Mouse (Mus musculus): ENCODE measurements around the gene Ptprc. TPM values are rescaled to one million over a fixed set of nuclear protein-coding genes. Genes with fewer than 3 reads are reported as not detected.

The Ptprc gene
- polyA plus RNA-seq, 1 experiment = 75.0 TPM

DNA sequence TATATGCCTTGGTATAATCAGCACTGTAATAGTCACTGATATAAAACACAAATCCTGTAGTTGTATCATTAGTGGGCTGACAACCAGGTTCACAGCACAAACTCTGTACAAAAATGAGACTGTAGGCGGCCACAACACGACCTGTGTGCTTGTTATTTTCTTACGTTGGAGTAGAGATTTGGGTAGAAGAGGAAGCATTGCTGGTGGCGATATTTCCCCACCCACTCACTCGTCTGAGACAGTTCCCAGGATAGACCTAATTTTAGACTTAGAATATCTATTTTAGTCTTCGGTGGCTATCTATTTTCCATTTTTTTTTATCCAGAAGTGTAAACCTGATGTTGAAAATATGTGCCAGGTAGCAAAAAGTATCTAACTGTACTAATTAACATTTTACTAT, 41.2 kb downstream of the Ptprc start:
- peaks cover 1% of the 10 kb centered on the region; the same call in 1 of the 2 replicates for H3K4me1 ChIP-seq (ENCODE audit: control insufficient read depth, insufficient read depth, low read length)
- TF ChIP-seq CTCF (IDR thresholded peaks at IDR 0.05; ENCODE audit: control insufficient read depth, insufficient read depth, low read length) (no peak), POLR2A (IDR thresholded peaks at IDR 0.05; ENCODE audit: borderline replicate concordance, control insufficient read depth, low read depth, low read length) (no peak)
- H3K27ac ChIP-seq (ENCODE audit: control insufficient read depth, insufficient read depth, low read depth, low read length, poor library complexity) = no peak overlapping the region
- WGBS = 12% methylated on average over 6 of the region's 6 CpGs
- no peak overlapping the region for H3K4me3 ChIP-seq (replicated peaks; ENCODE audit: control insufficient read depth, low read depth, low read length)

DNA sequence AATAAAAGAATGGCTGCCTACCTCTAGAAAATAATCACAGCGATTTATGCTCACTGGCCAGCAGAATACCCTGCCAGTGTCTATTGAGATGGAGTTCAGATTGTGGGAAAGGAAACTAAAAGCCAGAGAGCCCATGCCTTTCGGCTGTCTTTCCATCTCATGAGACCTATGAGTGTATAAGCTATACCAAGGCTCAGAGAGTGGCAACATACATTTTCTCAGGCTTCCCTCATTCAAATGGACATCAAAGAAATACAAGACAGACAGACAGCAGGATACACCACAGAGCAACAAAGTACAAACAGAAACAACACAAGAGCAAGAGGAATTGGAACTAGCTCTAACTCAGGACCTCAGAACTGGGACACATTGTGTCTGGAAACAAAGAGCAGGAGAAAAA, 43.8 kb downstream of the Ptprc start:
- Histone ChIP-seq H3K4me3 (replicated peaks; ENCODE audit: control insufficient read depth, low read depth, low read length) (no peak overlapping the region), H3K4me1 (ENCODE audit: control insufficient read depth, insufficient read depth, low read length) (no peaks in the 10 kb centered on the region; the same call in 1 of the 2 replicates), H3K27ac (ENCODE audit: control insufficient read depth, insufficient read depth, low read depth, low read length, poor library complexity) (no peak overlapping the region)
- 58% methylated on average over 2 of the region's 2 CpGs for WGBS
- TF ChIP-seq POLR2A (IDR thresholded peaks at IDR 0.05; ENCODE audit: borderline replicate concordance, control insufficient read depth, low read depth, low read length) (no peak), CTCF (IDR thresholded peaks at IDR 0.05; ENCODE audit: control insufficient read depth, insufficient read depth, low read length) (no peak)

DNA sequence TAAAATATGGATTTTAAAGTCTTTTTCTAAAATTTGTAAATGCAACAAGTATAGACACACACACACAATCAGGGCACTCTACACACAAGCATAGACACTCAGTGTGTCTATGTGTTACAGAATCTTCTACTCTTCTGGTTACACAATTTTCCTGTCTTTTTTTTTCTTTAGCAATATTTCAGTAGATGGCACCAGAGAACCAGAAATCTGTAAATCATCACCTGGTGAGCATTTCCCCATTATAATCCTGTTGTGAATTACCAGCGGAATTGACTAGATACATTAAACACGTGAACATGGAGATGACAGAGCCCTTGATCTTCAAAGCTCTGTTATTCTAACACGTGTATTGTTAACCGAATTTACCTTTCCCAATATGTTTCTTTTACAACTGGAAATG, 45.4 kb downstream of the Ptprc start:
- H3K4me3 ChIP-seq (replicated peaks; ENCODE audit: control insufficient read depth, low read depth, low read length) = no peak overlapping the region
- no peaks in the 10 kb centered on the region; the same call in 1 of the 2 replicates for H3K4me1 ChIP-seq (ENCODE audit: control insufficient read depth, insufficient read depth, low read length)
- TF ChIP-seq CTCF (IDR thresholded peaks at IDR 0.05; ENCODE audit: control insufficient read depth, insufficient read depth, low read length) (no peak), POLR2A (IDR thresholded peaks at IDR 0.05; ENCODE audit: borderline replicate concordance, control insufficient read depth, low read depth, low read length) (no peak)
- H3K27ac ChIP-seq (ENCODE audit: control insufficient read depth, insufficient read depth, low read depth, low read length, poor library complexity) = no peak overlapping the region
- 26% methylated on average over 4 of the region's 4 CpGs for WGBS

DNA sequence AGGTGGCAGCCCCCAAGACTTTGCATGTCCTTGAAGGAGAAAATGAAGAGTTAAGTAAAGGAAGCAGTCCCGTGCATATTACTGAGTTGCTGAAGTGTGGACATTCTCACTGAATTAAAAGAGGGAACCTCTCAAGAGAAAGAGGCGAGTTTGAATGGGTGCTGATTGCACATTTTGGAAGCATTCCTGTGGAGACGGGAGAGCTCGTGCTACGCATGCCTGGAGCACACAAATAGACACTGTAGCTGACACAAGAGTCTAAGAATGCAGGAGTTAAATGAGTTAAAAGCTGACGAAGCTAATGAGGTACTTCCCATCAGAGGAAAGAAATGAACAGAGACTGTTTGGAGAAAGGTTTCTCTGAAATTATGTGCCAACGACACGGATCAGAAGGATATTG, 48.7 kb downstream of the Ptprc start:
- Histone ChIP-seq H3K27ac (ENCODE audit: control insufficient read depth, insufficient read depth, low read depth, low read length, poor library complexity) (no peak overlapping the region), H3K4me1 (ENCODE audit: control insufficient read depth, insufficient read depth, low read length) (no peaks in the 10 kb centered on the region; the same call in 1 of the 2 replicates), H3K4me3 (replicated peaks; ENCODE audit: control insufficient read depth, low read depth, low read length) (no peak overlapping the region)
- 58% methylated on average over 8 of the region's 8 CpGs for WGBS
- TF ChIP-seq POLR2A (IDR thresholded peaks at IDR 0.05; ENCODE audit: borderline replicate concordance, control insufficient read depth, low read depth, low read length) = no peak
- TF ChIP-seq CTCF (IDR thresholded peaks at IDR 0.05; ENCODE audit: control insufficient read depth, insufficient read depth, low read length) = no peak

DNA sequence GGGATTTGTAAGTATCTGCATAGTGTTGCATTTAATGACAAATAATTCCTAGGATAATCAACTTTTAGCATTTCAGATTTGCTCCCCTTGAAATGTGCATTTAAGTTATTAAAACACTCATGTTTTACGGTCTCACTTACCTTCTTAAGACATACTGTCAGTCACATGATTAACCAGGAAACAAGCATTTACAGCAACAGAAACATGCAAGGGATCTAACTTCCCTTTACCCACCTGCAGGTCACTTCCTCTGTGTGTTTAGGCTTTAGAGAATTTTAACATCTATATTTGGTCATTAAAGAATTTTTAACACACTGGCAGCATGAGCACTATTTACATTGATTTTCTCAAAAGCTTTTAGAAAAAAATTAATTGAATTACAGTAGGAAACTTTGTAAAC, 50.2 kb downstream of the Ptprc start:
- H3K4me1 ChIP-seq (ENCODE audit: control insufficient read depth, insufficient read depth, low read length) = no peaks in the 10 kb centered on the region; the same call in 1 of the 2 replicates
- no peak overlapping the region for H3K4me3 ChIP-seq (replicated peaks; ENCODE audit: control insufficient read depth, low read depth, low read length)
- TF ChIP-seq POLR2A (IDR thresholded peaks at IDR 0.05; ENCODE audit: borderline replicate concordance, control insufficient read depth, low read depth, low read length) (no peak), CTCF (IDR thresholded peaks at IDR 0.05; ENCODE audit: control insufficient read depth, insufficient read depth, low read length) (no peak)
- H3K27ac ChIP-seq (ENCODE audit: control insufficient read depth, insufficient read depth, low read depth, low read length, poor library complexity) = no peak overlapping the region
- 11% methylated on average over 1 of the region's 1 CpGs for WGBS

DNA sequence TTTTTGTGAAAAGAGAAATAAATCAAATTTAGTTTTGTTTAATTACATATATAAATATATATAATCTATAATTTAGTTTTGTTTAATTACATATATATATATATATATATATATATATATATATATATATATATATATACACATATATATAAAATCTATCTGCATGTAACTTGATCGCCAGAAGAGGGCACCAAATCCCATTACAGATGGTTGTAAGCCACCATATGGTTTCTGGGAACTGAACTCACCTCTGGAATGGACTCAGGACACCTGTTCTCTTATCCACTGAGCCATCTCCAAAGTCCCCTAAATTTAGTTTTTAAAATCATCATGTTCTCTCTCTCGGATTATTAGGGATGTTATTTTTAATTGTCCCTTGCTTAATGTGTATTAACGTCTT, 51.6 kb downstream of the Ptprc start:
- Histone ChIP-seq H3K4me1 (ENCODE audit: control insufficient read depth, insufficient read depth, low read length) (no peaks in the 10 kb centered on the region; the same call in 1 of the 2 replicates), H3K4me3 (replicated peaks; ENCODE audit: control insufficient read depth, low read depth, low read length) (no peak overlapping the region), H3K27ac (ENCODE audit: control insufficient read depth, insufficient read depth, low read depth, low read length, poor library complexity) (no peak overlapping the region)
- no peak for TF ChIP-seq POLR2A (IDR thresholded peaks at IDR 0.05; ENCODE audit: borderline replicate concordance, control insufficient read depth, low read depth, low read length)
- no peak for TF ChIP-seq CTCF (IDR thresholded peaks at IDR 0.05; ENCODE audit: control insufficient read depth, insufficient read depth, low read length)
- 46% methylated on average over 3 of the region's 3 CpGs for WGBS

DNA sequence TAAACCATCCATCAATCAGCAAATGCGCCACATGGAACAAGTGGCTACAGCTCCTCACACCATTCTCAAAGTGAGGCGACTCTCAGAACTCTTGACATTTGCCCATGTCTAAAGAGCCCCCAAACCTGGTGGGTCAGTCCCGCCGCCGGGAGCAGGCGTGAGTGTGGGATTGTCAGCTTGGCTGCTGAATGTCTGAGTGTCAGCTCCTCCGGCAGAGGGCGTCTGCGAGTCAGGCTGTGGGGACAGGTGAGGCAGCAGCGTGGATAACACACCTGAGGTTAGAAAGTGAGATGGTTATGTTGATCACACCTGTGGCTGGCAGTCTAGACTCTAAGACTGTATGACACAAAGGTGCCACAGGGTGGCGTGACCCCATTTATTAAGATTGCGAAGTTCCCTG, 55.6 kb downstream of the Ptprc start:
- TF ChIP-seq CTCF (IDR thresholded peaks at IDR 0.05; ENCODE audit: control insufficient read depth, insufficient read depth, low read length) (no peak), POLR2A (IDR thresholded peaks at IDR 0.05; ENCODE audit: borderline replicate concordance, control insufficient read depth, low read depth, low read length) (no peak)
- no peak overlapping the region for H3K27ac ChIP-seq (ENCODE audit: control insufficient read depth, insufficient read depth, low read depth, low read length, poor library complexity)
- H3K4me3 ChIP-seq (replicated peaks; ENCODE audit: control insufficient read depth, low read depth, low read length) = no peak overlapping the region
- no peaks in the 10 kb centered on the region; the same call in 1 of the 2 replicates for H3K4me1 ChIP-seq (ENCODE audit: control insufficient read depth, insufficient read depth, low read length)
- WGBS = 86% methylated on average over 12 of the region's 12 CpGs

DNA sequence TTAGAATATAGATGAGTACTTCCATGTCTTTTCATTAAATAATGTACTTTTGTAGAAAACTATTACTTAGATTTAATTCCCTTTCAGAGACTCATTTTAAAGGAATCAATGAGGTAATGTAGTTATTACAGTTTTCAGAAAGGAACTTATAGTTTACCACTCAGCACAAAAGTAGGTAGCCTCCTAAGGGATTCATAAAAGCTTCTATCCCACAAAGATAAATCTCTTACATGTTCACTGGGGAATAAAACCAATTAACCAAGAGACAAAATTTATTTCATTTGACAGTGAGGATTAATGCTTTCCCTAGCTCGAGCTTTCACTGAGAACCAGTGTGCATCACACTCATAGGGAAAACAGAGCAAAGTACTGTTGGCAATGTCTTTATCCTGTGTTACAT, 82.3 kb downstream of the Ptprc start:
- TF ChIP-seq POLR2A (IDR thresholded peaks at IDR 0.05; ENCODE audit: borderline replicate concordance, control insufficient read depth, low read depth, low read length) = no peak
- no peak overlapping the region for H3K27ac ChIP-seq (ENCODE audit: control insufficient read depth, insufficient read depth, low read depth, low read length, poor library complexity)
- no peak overlapping the region for H3K4me3 ChIP-seq (replicated peaks; ENCODE audit: control insufficient read depth, low read depth, low read length)
- WGBS = 76% methylated on average over 1 of the region's 1 CpGs
- H3K4me1 ChIP-seq (ENCODE audit: control insufficient read depth, insufficient read depth, low read length) = no peaks in the 10 kb centered on the region

DNA sequence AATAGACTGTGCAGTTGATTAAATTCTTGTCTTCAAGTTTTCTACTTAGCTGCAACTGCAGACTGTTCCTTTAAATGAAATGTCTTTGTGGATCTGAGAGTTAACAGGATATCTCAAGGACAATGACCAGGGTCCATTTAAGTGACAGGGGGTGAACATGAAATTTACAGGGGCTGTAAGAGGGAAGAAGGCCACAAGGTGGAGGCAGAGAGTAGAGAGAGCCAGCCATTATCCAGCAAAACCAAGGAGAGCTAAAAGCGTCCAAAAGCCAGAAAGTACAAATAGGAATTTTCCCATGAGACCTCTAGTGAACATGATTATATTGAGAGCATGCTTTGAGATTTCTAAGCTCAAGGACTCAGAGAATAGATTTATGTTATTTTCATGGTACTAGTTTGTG, 89.7 kb downstream of the Ptprc start:
- WGBS = 56% methylated on average over 1 of the region's 1 CpGs
- TF ChIP-seq CTCF (IDR thresholded peaks at IDR 0.05; ENCODE audit: control insufficient read depth, insufficient read depth, low read length) (no peak), POLR2A (IDR thresholded peaks at IDR 0.05; ENCODE audit: borderline replicate concordance, control insufficient read depth, low read depth, low read length) (no peak)
- Histone ChIP-seq H3K4me1 (ENCODE audit: control insufficient read depth, insufficient read depth, low read length) (no peaks in the 10 kb centered on the region), H3K4me3 (replicated peaks; ENCODE audit: control insufficient read depth, low read depth, low read length) (no peak overlapping the region), H3K27ac (ENCODE audit: control insufficient read depth, insufficient read depth, low read depth, low read length, poor library complexity) (no peak overlapping the region)

All from bone marrow, adult 2 months (tissue).